Mouse (Mus musculus): ENCODE data around the gene Fam32a. TPM values are rescaled to one million over a fixed set of nuclear protein-coding genes. Genes with fewer than 3 reads are reported as not detected.

Gene Fam32a
- 61.3 and 68.8 TPM in 2 replicates for polyA plus RNA-seq (2014; fragmentation: Nextera tagmentation; extraction: Ambion mirVana)

DNA sequence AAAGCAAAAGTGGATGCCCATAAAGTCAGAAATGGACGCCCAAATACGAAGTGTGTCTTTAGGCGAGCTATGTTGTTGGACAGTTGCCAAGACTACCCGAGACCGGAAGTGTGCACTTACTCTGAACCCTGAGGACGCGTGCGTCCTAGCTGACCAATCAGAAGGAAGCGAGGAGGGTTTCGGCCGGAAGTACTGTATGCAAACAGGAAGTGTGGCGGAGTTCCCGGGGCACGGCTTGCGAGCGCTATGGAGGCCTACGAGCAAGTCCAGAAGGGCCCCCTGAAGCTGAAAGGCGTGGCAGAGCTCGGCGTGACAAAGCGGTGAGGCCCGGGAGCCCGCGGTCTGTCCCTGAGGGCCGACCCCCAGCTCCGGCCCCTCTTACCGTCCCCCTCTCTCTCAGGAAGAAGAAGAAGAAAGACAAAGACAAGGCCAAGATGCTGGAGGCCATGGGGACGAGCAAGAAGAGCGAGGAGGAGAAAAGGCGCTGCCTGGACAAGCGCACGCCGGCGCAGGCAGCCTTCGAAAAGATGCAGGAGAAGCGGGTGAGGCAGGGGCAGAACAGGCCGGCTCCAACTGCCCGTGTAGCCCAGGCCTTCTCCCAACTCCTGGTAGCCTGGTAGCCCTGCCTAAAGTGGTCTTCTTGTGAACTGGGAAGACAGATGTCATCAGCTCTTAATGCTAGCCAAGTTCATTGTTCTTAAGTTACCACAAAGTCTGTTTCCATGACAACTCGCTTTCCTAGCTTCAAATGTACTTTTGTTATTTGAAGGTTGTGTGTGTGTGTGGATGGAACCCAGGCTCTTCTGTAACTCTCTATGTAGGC is at the start of gene Fam32a:
TSS of gene Fam32a (plus strand) at position 190 of the 823 bp plus-strand sequence.
- no peaks in the 10 kb centered on the region for H3K9me3 ChIP-seq (ENCODE audit: control insufficient read depth, low read length)
- H3K36me3 ChIP-seq (ENCODE audit: control insufficient read depth, insufficient read depth, low read length): peaks cover 29% of the 10 kb centered on the region
- H3K27ac ChIP-seq (ENCODE audit: low read depth, low read length): peak within 1 kb of the TSS; percentile 63
- peak; percentile 98 for ATAC-seq (ENCODE audit: low FRiP score, low TSS enrichment)
- H3K27me3 ChIP-seq (ENCODE audit: control insufficient read depth, insufficient read depth, low read length): peaks cover 5% of the 10 kb centered on the region; the same call in 1 of the 2 replicates
- H3K4me2 ChIP-seq (replicated peaks; ENCODE audit: low read depth, low read length): peak within 1 kb of the TSS; percentile 79
- H3K9ac ChIP-seq (ENCODE audit: low read depth, low read length): peak within 1 kb of the TSS; percentile 81
- peak within 1 kb of the TSS; percentile 87 for H3K4me3 ChIP-seq (ENCODE audit: low read length)
- 17% methylated on average over 39 of the region's 39 CpGs for WGBS
- H3K4me1 ChIP-seq (ENCODE audit: control insufficient read depth, insufficient read depth, low read length): peaks cover 11% of the 10 kb centered on the region; the same call in 1 of the 2 replicates

DNA sequence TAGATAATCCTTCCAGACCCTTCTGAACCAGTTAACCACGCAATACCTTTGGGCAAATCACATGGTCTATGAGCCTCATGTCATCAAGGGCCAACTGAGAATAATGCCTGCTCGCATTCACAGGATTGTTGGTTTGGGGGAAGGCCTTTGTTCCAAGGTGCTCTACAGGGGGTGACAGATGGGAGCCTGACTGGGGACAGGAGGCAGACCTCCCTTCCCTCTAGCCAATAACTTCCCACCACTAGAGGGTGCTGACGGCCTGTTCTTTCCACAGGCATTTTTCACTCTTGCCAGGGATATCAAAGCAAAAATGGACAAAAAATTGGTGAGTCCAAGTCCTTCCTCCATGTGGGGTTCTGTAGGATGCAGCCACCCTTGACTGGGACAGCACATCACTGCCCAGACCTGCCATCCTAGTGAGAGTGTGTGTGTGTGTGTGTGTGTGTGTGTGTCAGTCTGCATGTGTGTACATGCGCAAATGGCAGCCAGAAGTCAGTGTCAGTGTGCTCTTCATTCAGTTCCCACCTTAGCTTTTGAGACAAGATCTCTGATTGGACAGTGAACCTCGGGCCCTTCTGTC is 42.1 kb upstream of the Fam32a start:
- WGBS: 65% methylated on average over 5 of the region's 5 CpGs
- Histone ChIP-seq H3K36me3 (ENCODE audit: control insufficient read depth, insufficient read depth, low read length) (peaks cover 82% of the 10 kb centered on the region), H3K9me3 (ENCODE audit: control insufficient read depth, low read length) (no peaks in the 10 kb centered on the region)

DNA sequence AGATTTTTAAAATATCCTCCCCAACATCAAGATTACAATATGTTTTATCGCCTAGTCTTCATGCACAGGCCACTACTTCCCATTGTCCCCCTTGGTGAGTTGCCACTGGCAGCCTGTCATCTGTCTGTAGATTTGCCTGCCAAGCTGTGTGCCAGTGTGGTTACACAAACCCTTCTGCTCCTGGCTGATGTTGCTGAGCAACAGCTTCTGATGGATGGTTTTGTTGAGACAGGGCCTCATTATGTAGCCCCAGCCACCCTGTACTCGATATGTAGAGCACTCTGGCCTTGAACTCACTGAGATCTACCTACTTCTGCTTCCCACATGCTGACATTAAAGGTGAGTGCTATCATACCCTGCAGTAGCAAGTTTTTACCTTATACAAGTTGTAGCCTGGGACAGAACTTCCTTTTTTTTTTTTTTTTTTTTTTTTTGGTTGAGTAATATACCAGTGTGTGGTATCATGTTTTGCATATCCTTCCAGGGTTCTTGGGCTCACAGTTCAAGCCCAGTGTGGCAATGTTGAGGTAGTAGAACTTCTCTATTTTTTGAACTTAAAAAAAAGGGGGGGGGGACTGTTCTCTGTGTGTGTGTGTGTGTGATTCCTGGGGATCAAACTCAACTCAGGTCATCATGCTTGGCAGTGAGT is 35.9 kb upstream of the Fam32a start:
- WGBS: 83% methylated on average over 2 of the region's 2 CpGs
- no peaks in the 10 kb centered on the region for H3K27me3 ChIP-seq (ENCODE audit: control insufficient read depth, insufficient read depth, low read length)
- no peak overlapping the region for H3K27ac ChIP-seq (ENCODE audit: low read depth, low read length)
- no peak overlapping the region for H3K4me2 ChIP-seq (replicated peaks; ENCODE audit: low read depth, low read length)
- no peak overlapping the region for H3K9ac ChIP-seq (ENCODE audit: low read depth, low read length)
- H3K36me3 ChIP-seq (ENCODE audit: control insufficient read depth, insufficient read depth, low read length): peaks cover 27% of the 10 kb centered on the region
- H3K4me1 ChIP-seq (ENCODE audit: control insufficient read depth, insufficient read depth, low read length): no peaks in the 10 kb centered on the region
- no peak for ATAC-seq (ENCODE audit: low FRiP score, low TSS enrichment)
- no peaks in the 10 kb centered on the region for H3K9me3 ChIP-seq (ENCODE audit: control insufficient read depth, low read length)
- no peak overlapping the region for H3K4me3 ChIP-seq (ENCODE audit: low read length)

More for the DNA sequence above, 42.1 kb upstream of the Fam32a start:
- H3K4me1 ChIP-seq (ENCODE audit: control insufficient read depth, insufficient read depth, low read length): no peaks in the 10 kb centered on the region
- H3K27me3 ChIP-seq (ENCODE audit: control insufficient read depth, insufficient read depth, low read length): no peaks in the 10 kb centered on the region
- no peak overlapping the region for H3K27ac ChIP-seq (ENCODE audit: low read depth, low read length)
- peak; percentile 68 for ATAC-seq (ENCODE audit: low FRiP score, low TSS enrichment)
- H3K4me2 ChIP-seq (replicated peaks; ENCODE audit: low read depth, low read length): no peak overlapping the region
- H3K9ac ChIP-seq (ENCODE audit: low read depth, low read length): no peak overlapping the region
- no peak overlapping the region for H3K4me3 ChIP-seq (ENCODE audit: low read length)

DNA sequence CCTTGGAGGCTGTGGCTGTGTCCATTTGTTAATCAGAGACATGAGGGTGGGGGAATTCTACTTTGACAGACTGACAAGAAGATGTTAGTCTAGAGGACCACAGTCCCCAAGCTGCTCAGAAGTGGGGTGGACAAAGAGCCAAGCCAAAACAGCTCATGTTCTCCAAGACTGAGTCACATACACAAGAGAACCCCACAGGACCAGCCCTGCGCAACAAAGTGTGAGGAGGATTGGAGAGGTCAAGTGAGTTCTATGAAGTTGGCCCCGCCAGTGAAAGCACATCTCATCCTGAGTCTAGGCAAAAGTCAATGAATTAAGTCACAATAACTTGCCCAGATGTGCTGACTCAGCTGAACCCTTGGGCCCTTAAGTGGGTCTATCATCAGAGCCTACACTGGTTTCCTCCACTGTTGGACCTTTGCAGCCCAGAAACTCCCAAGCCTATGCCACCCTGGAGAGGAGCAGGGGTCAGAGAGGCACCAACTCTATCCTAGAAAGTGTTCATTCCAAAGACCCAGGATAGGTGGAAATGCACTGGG is 31.7 kb upstream of the Fam32a start:
- H3K4me3 ChIP-seq (ENCODE audit: low read length): no peak overlapping the region
- WGBS: 81% methylated on average over 2 of the region's 2 CpGs
- H3K27ac ChIP-seq (ENCODE audit: low read depth, low read length): no peak overlapping the region
- H3K4me2 ChIP-seq (replicated peaks; ENCODE audit: low read depth, low read length): no peak overlapping the region
- no peaks in the 10 kb centered on the region for H3K9me3 ChIP-seq (ENCODE audit: control insufficient read depth, low read length)
- H3K4me1 ChIP-seq (ENCODE audit: control insufficient read depth, insufficient read depth, low read length): no peaks in the 10 kb centered on the region
- no peak for ATAC-seq (ENCODE audit: low FRiP score, low TSS enrichment)
- H3K36me3 ChIP-seq (ENCODE audit: control insufficient read depth, insufficient read depth, low read length): no peaks in the 10 kb centered on the region
- H3K27me3 ChIP-seq (ENCODE audit: control insufficient read depth, insufficient read depth, low read length): no peaks in the 10 kb centered on the region
- H3K9ac ChIP-seq (ENCODE audit: low read depth, low read length): no peak overlapping the region

DNA sequence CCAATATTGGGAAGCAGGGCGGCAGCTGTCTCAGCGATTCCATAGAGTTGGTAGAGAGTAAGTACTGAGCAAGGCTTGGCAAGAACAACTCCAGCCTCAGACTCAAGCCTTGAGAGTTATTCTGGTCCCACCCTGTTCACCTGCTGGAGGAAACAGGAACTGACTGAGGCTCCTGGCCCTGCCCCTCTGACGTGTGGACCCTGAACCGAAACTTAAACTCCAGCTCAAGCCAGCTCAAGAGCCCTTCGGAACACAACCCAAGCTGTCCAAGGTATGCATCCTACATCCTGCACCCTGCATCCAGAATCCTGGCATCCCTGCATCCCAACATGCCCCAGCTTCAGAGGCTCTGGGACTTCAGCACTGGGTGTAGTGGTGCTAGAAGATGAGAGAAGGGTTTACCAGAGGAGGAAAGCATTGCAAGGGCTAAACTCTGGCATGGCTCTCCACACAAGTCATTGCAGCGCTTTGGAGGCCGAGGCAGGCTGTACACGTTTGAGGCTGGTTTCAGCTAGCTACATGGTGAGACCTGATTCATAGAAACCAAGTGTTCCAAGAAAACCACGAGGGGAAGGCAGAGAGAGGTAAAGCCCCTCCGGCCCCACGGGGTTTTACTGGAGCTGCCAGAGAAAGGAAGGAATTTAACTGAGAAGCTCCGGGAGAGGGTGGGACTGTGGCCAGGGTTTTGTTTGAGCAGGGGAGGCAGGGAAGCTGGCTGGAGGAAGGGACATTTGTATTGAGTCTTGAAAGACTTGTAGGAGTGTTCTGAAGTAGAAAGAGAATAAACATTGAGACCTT is 29.9 kb upstream of the Fam32a start, which contains the start of gene Hsh2d:
TSS of gene Hsh2d (plus strand) at position 222 of the 798 bp plus-strand sequence.
- no peaks in the 10 kb centered on the region for H3K9me3 ChIP-seq (ENCODE audit: control insufficient read depth, low read length)
- no peaks in the 10 kb centered on the region for H3K4me1 ChIP-seq (ENCODE audit: control insufficient read depth, insufficient read depth, low read length)
- no peak within 1 kb of the TSS for H3K4me2 ChIP-seq (replicated peaks; ENCODE audit: low read depth, low read length)
- H3K27me3 ChIP-seq (ENCODE audit: control insufficient read depth, insufficient read depth, low read length): no peaks in the 10 kb centered on the region
- no peak within 1 kb of the TSS for H3K9ac ChIP-seq (ENCODE audit: low read depth, low read length)
- 75% methylated on average over 12 of the region's 12 CpGs for WGBS
- no peaks in the 10 kb centered on the region for H3K36me3 ChIP-seq (ENCODE audit: control insufficient read depth, insufficient read depth, low read length)
- H3K4me3 ChIP-seq (ENCODE audit: low read length): no peak within 1 kb of the TSS
- H3K27ac ChIP-seq (ENCODE audit: low read depth, low read length): no peak within 1 kb of the TSS
- ATAC-seq (ENCODE audit: low FRiP score, low TSS enrichment): no peak

DNA sequence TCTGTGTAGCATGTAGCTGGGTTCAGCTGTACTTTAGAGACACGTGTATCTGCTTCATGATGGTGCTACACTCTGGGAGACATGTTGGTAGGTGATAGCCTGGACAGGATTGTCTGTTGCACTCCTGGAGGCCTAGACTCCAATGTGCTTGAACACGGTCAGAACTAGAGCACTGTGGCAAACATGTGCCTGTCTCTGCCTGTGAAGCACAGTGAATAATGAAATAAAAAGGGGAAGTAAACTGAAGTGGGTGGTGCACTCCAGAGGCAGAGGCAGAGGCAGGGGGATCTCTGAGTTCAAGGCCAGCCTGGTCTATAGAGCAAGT is 29.4 kb upstream of the Fam32a start:
- H3K9me3 ChIP-seq (ENCODE audit: control insufficient read depth, low read length): no peaks in the 10 kb centered on the region
- H3K9ac ChIP-seq (ENCODE audit: low read depth, low read length): no peak overlapping the region
- H3K4me3 ChIP-seq (ENCODE audit: low read length): no peak overlapping the region
- no peak overlapping the region for H3K4me2 ChIP-seq (replicated peaks; ENCODE audit: low read depth, low read length)
- ATAC-seq (ENCODE audit: low FRiP score, low TSS enrichment): no peak
- no peaks in the 10 kb centered on the region for H3K36me3 ChIP-seq (ENCODE audit: control insufficient read depth, insufficient read depth, low read length)
- no peaks in the 10 kb centered on the region for H3K27me3 ChIP-seq (ENCODE audit: control insufficient read depth, insufficient read depth, low read length)
- no peak overlapping the region for H3K27ac ChIP-seq (ENCODE audit: low read depth, low read length)
- 82% methylated on average over 2 of the region's 2 CpGs for WGBS
- no peaks in the 10 kb centered on the region for H3K4me1 ChIP-seq (ENCODE audit: control insufficient read depth, insufficient read depth, low read length)

DNA sequence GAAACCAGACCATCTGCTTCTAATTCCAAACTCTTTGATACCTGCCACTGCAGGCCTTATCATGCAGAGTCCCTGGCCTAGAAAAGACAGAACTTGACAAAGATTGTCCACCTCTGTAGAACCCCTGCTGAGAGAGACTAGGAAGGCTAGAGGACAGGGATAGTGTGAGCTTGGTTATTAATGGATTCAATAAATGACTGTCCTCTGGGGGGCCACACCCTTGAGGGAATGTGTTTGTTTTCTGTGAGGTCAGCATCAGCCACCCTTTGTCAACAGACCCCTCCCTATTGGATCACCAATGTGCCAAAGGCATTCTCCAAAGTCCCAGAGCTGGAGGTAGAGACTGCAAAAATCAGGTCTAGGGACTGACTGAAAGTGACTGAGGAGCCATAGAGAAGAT is 27.5 kb upstream of the Fam32a start:
- no peak for ATAC-seq (ENCODE audit: low FRiP score, low TSS enrichment)
- Histone ChIP-seq H3K36me3 (ENCODE audit: control insufficient read depth, insufficient read depth, low read length) (no peaks in the 10 kb centered on the region), H3K9ac (ENCODE audit: low read depth, low read length) (no peak overlapping the region), H3K27ac (ENCODE audit: low read depth, low read length) (no peak overlapping the region), H3K4me1 (ENCODE audit: control insufficient read depth, insufficient read depth, low read length) (no peaks in the 10 kb centered on the region), H3K9me3 (ENCODE audit: control insufficient read depth, low read length) (no peaks in the 10 kb centered on the region), H3K4me2 (replicated peaks; ENCODE audit: low read depth, low read length) (no peak overlapping the region), H3K4me3 (ENCODE audit: low read length) (no peak overlapping the region), H3K27me3 (ENCODE audit: control insufficient read depth, insufficient read depth, low read length) (no peaks in the 10 kb centered on the region)

DNA sequence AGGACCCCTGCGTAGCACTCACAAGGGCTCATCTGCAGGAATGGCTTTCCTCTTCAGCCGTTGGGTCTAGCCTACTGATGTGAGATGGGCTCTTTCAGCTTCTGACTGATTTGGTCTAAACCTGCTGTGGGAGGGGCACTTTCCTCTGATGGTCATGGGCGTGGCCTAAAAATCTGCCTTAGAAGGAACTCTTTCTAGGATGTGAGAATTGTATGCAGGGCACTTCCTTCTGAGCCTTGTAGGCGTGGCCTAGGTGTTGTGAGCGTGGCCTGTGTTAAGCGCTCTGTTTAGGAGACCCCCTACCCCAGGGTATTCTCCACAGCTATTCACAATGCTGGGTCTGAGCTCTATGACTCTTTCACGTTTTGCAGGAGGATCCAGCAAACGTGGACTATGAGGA is 21.5 kb upstream of the Fam32a start:
- ATAC-seq (ENCODE audit: low FRiP score, low TSS enrichment): no peak
- no peak overlapping the region for H3K4me3 ChIP-seq (ENCODE audit: low read length)
- WGBS: 67% methylated on average over 8 of the region's 8 CpGs

More for the DNA sequence above, 21.5 kb upstream of the Fam32a start:
- H3K27ac ChIP-seq (ENCODE audit: low read depth, low read length): no peak overlapping the region
- no peaks in the 10 kb centered on the region for H3K27me3 ChIP-seq (ENCODE audit: control insufficient read depth, insufficient read depth, low read length)
- H3K9ac ChIP-seq (ENCODE audit: low read depth, low read length): no peak overlapping the region
- H3K4me1 ChIP-seq (ENCODE audit: control insufficient read depth, insufficient read depth, low read length): no peaks in the 10 kb centered on the region
- H3K9me3 ChIP-seq (ENCODE audit: control insufficient read depth, low read length): peaks cover 11% of the 10 kb centered on the region
- H3K4me2 ChIP-seq (replicated peaks; ENCODE audit: low read depth, low read length): no peak overlapping the region
- H3K36me3 ChIP-seq (ENCODE audit: control insufficient read depth, insufficient read depth, low read length): no peaks in the 10 kb centered on the region
